Mouse (Mus musculus) midbrain, embryonic 14.5 days (tissue): ENCODE data around the gene Rpl13a. TPM values are rescaled to one million over a fixed set of nuclear protein-coding genes. Genes with fewer than 3 reads are reported as not detected.
"Not testable (repeated sequence)": the region's sequence is repeated elsewhere in the genome, so short reads cannot be mapped to it uniquely, and the experiment has no call there.

ENCODE experiments used
- ATAC-seq: fragments of 200-750 bp; cut with Nextera tagmentation; 2 replicates; pipeline ENCODE4 v1.8.0; 2017; ENCODE audit warnings: moderate number of reproducible peaks, moderate library complexity; ENCODE audit not compliant: low FRiP score, low TSS enrichment
- DNase-seq: peaks from one replicate; pipeline ENCODE4 v3.0.0-alpha.2; 2015
- H3K27ac ChIP-seq: fragments of 300-500 bp; sonication (generic); replicated peaks from 2 replicates; pipeline ENCODE4 v1.5.1; 2014; ENCODE audit warnings: mild to moderate bottlenecking, low read depth, low read length, moderate library complexity
- H3K27me3 ChIP-seq: fragments of 300-500 bp; sonication (generic); 2 replicates; pipeline ENCODE4 v1.6.1; 2014; ENCODE audit warnings: low read length, control low read depth, mixed read lengths; ENCODE audit not compliant: control insufficient read depth, insufficient read depth
- H3K36me3 ChIP-seq: fragments of 300-500 bp; sonication (generic); 2 replicates; pipeline ENCODE4 v1.6.1; 2014; ENCODE audit warnings: low read length, control low read depth; ENCODE audit not compliant: control insufficient read depth, insufficient read depth
- H3K4me1 ChIP-seq: fragments of 300-500 bp; sonication (generic); 2 replicates; pipeline ENCODE4 v1.6.1; 2014; ENCODE audit warnings: mild to moderate bottlenecking, antibody characterized with exemption, low read length, control low read depth; ENCODE audit not compliant: control insufficient read depth, insufficient read depth
- H3K4me2 ChIP-seq: fragments of 300-500 bp; sonication (generic); 2 replicates; pipeline ENCODE4 v1.6.1; 2014; ENCODE audit warnings: mild to moderate bottlenecking, low read length, moderate library complexity
- H3K4me3 ChIP-seq: fragments of 300-500 bp; sonication (generic); replicated peaks from 2 replicates; pipeline ENCODE4 v1.5.1; 2014; ENCODE audit warnings: low read depth, low read length
- H3K9ac ChIP-seq: fragments of 300-500 bp; sonication (generic); replicated peaks from 2 replicates; pipeline ENCODE4 v1.6.1; 2014; ENCODE audit warnings: mild to moderate bottlenecking, low read length, moderate library complexity
- H3K9me3 ChIP-seq: fragments of 300-500 bp; sonication (generic); 2 replicates; pipeline ENCODE4 v1.6.1; 2016; ENCODE audit warnings: low read length, control low read depth, mixed read lengths; ENCODE audit not compliant: control insufficient read depth
- WGBS: fragments of 180-500 bp; shearing (Covaris S2); extraction: QIAGEN DNeasy Blood & Tissue Kit; methylation state at CpG from one replicate; pipeline ENCODE4 v1.1.7; 2014; 5-methylcytosine and 5-hydroxymethylcytosine counted together
- polyA plus RNA-seq: library from polyadenylated mRNA; unstranded; fragments of >200 nt; fragmentation: Nextera tagmentation; extraction: Ambion mirVana; gene quantifications from 2 replicates; pipeline ENCODE4 v1.2.1, GENCODE M21; 2014

Gene Rpl13a
- polyA plus RNA-seq, 1 experiment from 2014 or later, result 846 TPM

GRCm38 (mm10) chr7:45126844-45127699 lies 1.5 kb downstream of the Rpl13a start:
- Histone ChIP-seq H3K9ac (peak overlapping the region; percentile 97), H3K4me2 (peak overlapping the region; percentile 98), H3K36me3 (peaks cover 40% of the 10 kb centered on the region), H3K4me1 (peaks cover 20% of the 10 kb centered on the region), H3K9me3 (no peaks in the 10 kb centered on the region), H3K4me3 (peak overlapping the region; percentile 85), H3K27me3 (no peaks in the 10 kb centered on the region), H3K27ac (peak overlapping the region; percentile 81)
- ATAC-seq (no peak), DNase-seq (peak; percentile 7)
- WGBS, result 53% methylated on average over 21 of the region's 21 CpGs

- Histone ChIP-seq H3K9ac (no peak overlapping the region; the same call in 1 of the 2 replicates), H3K27ac (peak overlapping the region; percentile 57), H3K27me3 (no peaks in the 10 kb centered on the region), H3K9me3 (no peaks in the 10 kb centered on the region), H3K4me2 (peak overlapping the region; percentile 98), H3K4me3 (no peak overlapping the region), H3K4me1 (peaks cover 20% of the 10 kb centered on the region), H3K36me3 (peaks cover 48% of the 10 kb centered on the region)
- DNase-seq, result no peak
- no peak for ATAC-seq
- WGBS, result 76% methylated on average over 17 of the region's 17 CpGs
These were observed 2.3 kb downstream of the Rpl13a start for GRCm38 (mm10) chr7:45126147-45126843.

GRCm38 (mm10) chr7:45125649-45126048 lies 2.9 kb downstream of the Rpl13a start:
- not testable (repeated sequence) for H3K4me2 ChIP-seq, ATAC-seq, DNase-seq, H3K27ac ChIP-seq, H3K27me3 ChIP-seq, H3K9me3 ChIP-seq, H3K9ac ChIP-seq
- 68% methylated on average over 5 of the region's 5 CpGs for WGBS
- peaks cover 20% of the 10 kb centered on the region for H3K4me1 ChIP-seq
- H3K36me3 ChIP-seq, result peaks cover 54% of the 10 kb centered on the region
- 0 out of 2 replicates have a peak overlapping the region, but pooled peaks have one; percentile 70 for H3K4me3 ChIP-seq

DNA sequence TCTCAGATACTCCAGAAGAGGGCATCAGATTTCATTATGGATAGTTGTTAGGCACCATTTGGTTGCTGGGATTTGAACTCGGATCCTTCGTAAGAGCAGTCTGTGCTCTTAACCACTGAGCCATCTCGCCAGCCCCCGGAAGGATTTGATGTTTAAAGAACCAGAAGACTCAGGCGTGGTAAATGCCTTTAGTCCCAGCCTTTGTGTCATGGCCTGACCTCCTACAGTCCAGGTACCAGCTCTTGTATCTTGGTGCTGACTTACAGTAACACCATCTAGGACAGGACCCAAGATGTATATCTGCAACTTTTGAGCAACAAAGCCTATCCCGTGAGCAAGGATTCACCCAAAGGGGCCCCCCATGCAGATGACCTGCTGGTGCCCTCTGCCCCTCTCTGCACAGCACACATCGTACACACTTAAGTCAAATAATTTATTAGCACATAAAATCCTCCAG lies 3.4 kb downstream of the Rpl13a start:
- no peaks in the 10 kb centered on the region for H3K9me3 ChIP-seq
- H3K4me2 ChIP-seq, result peak overlapping the region; percentile 53
- H3K4me1 ChIP-seq, result peaks cover 20% of the 10 kb centered on the region
- H3K9ac ChIP-seq, result no peak overlapping the region
- H3K27me3 ChIP-seq, result no peaks in the 10 kb centered on the region
- peak overlapping the region; percentile 70; the same call in 1 of the 2 replicates for H3K4me3 ChIP-seq
- peak overlapping the region; percentile 81 for H3K27ac ChIP-seq
- DNase-seq, result peak; percentile 50
- no peak for ATAC-seq
- 25% methylated on average over 7 of the region's 7 CpGs for WGBS
- peaks cover 59% of the 10 kb centered on the region for H3K36me3 ChIP-seq

GRCm38 (mm10) chr7:45124224-45125143 lies 4.1 kb downstream of the Rpl13a start, which contains the start of gene Rps11:
Gene Rps11 (minus strand): TSS chr7:45124439.
- H3K4me3 ChIP-seq, result peak within 1 kb of the TSS; percentile 70
- H3K27ac ChIP-seq, result peak within 1 kb of the TSS; percentile 87
- under 1% methylated on average over 59 of the region's 59 CpGs for WGBS
- no peaks in the 10 kb centered on the region for H3K27me3 ChIP-seq
- H3K36me3 ChIP-seq, result peaks cover 66% of the 10 kb centered on the region
- H3K9ac ChIP-seq, result peak within 1 kb of the TSS; percentile 93
- peaks cover 18% of the 10 kb centered on the region for H3K4me1 ChIP-seq
- peak within 1 kb of the TSS; percentile 88 for H3K4me2 ChIP-seq
- peak; percentile 87 for ATAC-seq
- DNase-seq, result peak; percentile 100
- no peaks in the 10 kb centered on the region for H3K9me3 ChIP-seq

- 26% methylated on average over 12 of the region's 12 CpGs for WGBS
- Histone ChIP-seq H3K27ac (no peak overlapping the region; the same call in 1 of the 2 replicates), H3K4me1 (peaks cover 18% of the 10 kb centered on the region)
These were observed 5.4 kb downstream of the Rpl13a start for GRCm38 (mm10) chr7:45123186-45123570.

DNA sequence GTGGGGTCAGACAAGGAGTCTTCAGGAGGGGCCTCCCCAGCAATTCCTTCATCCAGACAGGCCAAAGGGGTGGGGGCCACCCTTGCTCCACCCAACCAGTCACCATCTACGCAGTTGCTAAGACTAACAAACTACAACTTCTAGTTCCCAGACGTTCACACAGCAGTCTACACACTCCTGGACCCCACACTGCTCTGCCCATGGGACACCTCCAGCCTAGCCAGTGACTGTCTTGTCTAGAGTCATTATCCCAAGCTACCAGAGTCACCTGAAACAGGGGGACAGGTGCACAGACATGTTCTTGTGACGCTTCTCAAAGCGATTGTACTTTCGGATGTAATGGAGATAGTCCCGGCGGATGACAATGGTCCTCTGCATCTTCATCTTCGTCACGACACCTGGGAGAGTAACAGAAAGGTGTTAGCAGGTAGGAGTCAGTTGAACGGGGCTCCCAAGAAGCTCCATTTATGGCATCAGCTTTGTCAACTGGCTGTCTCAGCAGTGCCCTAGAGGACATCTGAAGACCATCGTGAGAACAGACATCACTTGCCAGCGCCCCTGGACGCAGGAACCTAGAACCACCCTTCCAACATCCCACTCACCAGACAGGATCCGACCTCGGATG lies 5.9 kb downstream of the Rpl13a start:
- Histone ChIP-seq H3K36me3 (peaks cover 81% of the 10 kb centered on the region), H3K4me2 (peak overlapping the region; percentile 88), H3K4me1 (peaks cover 16% of the 10 kb centered on the region), H3K9me3 (no peaks in the 10 kb centered on the region), H3K4me3 (peak overlapping the region; percentile 70), H3K27ac (no peak overlapping the region), H3K27me3 (no peaks in the 10 kb centered on the region), H3K9ac (peak overlapping the region; percentile 93)
- 88% methylated on average over 15 of the region's 15 CpGs for WGBS
- ATAC-seq (no peak), DNase-seq (no peak)

More at GRCm38 (mm10) chr7:45123186-45123570, 5.4 kb downstream of the Rpl13a start:
- Histone ChIP-seq H3K36me3 (peaks cover 76% of the 10 kb centered on the region), H3K4me2 (peak overlapping the region; percentile 88), H3K27me3 (no peaks in the 10 kb centered on the region), H3K9ac (peak overlapping the region; percentile 93), H3K9me3 (no peaks in the 10 kb centered on the region), H3K4me3 (peak overlapping the region; percentile 70)
- DNase-seq (peak; percentile 37), ATAC-seq (no peak)
